Mouse (Mus musculus): ENCODE measurements around the gene Srgap3. TPM values are rescaled to one million over a fixed set of nuclear protein-coding genes. Genes with fewer than 3 reads are reported as not detected.
A peak's percentile ranks its signal among the peaks of the same experiment; 100 is the strongest.

Srgap3 gene
- total RNA-seq, 4 experiments from 2014 or later = 188 to 214 (median 199) TPM

DNA sequence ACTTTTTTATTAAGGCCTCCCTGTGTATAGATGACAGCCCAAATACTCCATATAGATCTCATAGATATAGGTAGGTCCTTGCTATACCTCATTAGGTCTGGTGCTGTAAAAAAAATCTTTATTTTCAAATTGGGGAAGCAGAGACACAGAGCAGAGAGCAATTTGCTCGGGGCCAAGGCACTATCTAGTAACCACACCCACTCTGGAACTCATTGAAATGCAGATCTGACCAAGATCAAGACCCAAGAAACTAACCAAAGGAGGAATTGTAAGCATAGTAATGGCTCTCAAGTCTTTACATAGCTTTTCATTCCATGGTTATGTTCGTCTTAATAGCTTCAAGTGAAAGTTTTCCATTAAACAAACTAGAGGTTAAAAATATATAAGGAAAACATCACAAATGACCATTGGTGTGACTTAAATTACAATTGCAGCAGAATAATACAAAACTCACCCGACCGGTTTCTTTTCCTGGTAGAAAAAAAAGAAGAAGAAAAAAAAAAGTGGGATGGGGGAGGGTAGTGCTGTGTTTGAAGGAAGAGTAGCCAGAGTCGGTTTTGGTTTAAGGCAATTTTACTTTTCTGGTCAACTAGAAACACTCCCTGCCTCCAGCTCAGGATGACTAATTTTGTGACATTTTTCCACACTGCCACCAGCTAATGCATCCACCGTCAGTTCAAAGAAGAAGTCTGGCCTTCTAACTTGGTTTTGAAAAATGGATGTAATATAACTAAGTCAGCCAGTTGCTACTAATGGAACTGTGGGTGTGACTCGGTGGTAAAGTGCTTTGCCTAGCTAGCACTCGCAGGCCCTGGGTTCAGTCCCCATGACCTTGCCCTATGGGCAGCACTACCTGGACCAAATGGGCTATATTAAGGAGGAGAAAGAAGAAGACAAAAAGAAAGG is 3.4 kb upstream of the Srgap3 start:
- DNase-seq (ENCODE audit: low spot score in 2 of 2) = no peak

DNA sequence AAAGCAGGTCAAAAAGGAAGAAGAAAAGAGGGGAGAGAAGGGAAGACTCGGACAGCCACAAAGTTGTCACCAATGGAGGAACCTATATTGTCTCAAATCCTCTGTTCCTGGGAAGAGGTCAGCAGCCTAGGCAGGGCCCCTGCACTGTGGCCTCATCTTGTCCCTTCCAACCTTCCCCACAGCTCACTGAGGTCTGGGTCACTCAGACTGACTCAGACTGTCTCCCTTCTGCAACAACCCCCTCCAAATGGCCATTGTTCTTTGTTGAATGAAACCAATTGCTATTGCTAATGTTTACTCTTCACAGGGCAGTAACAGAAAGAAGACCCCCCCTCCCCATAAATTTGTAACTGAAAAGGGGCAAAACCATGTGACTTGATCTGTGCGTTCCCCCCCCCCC is 2.2 kb upstream of the Srgap3 start:
- no peak for DNase-seq (ENCODE audit: low spot score in 2 of 2)

DNA sequence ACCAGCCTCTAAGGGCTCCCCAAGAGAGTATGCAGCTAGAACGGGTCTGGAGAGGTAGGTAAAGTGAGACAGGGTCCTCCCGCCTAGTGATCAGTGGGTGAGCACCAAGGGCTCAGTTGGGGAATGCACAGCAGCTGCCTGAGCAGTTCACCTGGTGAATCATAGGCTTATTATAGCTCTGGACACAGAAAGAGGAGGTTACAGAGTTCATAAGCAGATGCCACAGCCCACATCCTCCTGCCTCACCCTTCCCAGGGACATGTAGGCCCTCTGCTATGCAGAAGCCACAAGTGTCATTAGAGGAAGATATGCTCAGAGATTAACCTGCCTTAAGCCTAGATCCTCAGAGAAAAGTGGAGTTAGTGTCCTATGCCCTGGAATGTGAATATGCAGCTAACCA is 1.4 kb upstream of the Srgap3 start:
- DNase-seq (ENCODE audit: low spot score in 2 of 2) = no peak

DNA sequence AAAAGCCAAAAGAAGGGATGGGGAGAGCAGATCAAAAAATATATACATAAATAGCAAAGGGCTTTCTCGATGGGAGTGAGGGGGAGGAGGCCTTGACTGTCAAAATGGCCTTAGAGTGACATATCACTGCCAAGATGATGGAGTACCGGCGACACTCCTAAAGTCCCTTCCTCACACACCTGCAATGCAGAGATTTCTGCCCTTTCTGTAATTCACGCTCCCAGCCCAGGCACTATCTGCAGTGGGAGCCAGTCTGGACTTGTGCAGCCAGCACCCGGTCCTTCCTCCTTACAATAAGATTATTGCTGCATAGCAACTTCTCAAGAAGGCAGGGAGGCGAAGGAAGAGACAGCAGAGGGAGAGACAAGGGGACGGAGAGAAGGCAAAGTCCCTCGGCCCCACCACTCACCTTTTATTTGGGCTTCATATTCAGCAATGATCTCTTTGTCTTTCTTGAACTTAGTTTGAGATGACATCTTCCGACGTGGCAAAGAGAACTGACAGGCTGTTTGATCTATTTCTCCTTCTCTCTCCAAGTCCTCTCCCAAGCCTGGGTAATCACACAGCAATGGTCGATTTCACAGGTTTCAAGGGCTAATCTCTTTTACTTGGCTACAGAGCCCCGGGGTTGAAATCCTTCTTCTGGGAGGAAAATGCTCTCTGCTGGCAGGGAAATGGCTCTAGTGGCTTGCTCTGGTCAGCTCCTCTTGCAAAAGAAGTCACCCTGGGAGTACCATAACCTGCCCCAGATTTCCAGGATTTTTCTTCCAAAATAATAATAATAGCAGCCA is 850 bp downstream of the Srgap3 start:
- DNase-seq (ENCODE audit: low spot score in 2 of 2) = no peak

DNA sequence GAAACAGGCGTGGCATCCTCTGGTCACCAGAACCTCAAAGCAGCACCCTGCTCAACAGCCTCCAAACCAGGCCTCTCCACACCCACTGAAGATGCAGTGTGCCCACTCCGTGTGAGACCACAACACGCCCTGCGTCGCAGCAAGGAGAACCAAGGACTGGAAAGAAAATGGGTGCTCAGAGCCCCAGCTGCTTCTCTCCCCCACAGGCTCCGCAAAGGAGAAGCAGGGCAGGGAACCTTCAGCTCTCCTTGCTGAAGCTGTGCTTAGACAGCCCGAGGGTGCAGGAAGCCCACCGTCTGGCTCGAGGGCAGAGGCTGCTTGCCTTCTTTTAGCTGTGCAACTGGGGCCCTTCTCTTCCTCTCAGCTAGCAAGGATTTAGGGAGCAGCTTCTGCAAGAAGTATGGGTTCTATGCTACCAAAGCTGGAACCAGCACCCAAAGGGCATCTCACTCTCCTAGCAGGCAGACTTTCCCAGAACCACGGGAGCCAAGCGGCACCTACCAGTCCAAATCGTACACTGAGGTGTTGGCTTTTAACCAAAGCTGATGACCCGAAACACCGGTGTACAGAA is 1.8 kb downstream of the Srgap3 start:
- peak in 1 of 2 experiments; percentile 52 for DNase-seq (ENCODE audit: low spot score in 2 of 2)

DNA sequence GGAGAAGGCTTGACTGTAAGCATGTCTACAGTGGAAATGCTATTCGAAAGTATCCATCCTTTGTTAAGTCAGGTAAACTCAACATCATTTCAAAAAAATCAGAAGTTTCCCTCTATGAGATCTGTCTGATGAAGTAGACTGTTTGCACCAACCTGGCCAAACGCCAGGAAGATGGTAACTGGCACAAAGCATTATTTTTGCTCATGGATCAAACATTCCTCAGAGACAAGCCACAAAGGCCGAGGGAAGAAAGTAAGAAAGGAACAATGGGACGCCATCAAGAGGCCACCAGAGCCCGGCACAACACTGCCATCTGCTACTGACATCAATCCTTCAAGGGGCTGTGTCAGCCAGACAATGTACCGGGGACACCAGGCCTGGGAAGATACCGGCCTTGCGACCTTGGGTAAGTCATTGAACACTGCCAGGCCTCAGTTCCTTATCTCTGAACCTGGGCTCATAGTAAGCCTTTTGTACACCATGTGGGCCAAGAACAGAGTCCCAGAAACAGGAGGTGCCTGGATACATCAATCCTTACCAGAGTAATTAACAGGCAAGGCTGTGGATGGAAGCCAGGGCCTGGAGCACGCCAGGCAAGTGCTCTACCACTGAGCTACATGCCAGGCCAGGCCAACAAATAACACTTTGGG is 3.3 kb downstream of the Srgap3 start:
- DNase-seq (ENCODE audit: low spot score in 2 of 2) = no peak

DNA sequence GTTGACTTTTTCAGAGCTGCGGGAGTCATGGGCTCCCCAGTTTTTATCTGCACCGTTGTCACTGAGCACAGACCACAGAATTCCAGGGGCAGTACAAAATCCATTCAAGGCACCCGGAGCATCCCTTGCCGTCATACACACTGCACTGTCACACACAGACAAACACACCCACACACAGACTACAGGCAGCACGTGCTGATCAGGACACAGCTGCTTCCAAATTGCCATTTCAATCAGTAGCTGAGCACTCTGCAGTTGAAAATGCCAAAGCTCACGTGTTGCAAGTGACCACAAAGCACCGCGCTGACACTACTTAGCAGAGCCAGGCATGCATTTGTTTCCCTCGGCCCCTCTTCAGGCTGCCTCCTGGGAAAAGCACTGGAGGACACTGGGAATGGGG is 7.8 kb downstream of the Srgap3 start:
- no peak for DNase-seq (ENCODE audit: low spot score in 2 of 2)

DNA sequence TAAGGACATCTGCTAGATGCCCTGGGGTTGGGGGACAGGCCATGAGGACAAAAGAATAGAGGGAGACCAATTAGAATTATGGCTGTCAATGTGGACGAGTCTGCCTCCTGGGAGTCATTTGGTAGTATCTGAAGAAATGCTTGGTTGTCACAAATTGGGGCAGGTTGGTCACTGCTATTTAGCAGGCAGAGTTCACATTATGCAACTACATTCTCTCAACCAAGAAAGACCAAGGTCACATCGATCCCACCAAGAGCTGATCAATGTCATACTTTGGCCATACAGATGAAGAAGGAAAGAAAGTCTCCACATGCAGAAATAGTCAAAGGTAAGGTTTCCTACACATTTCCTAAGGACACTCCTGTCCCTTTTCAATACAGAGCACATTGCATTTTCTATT is 9.3 kb downstream of the Srgap3 start:
- no peak for DNase-seq (ENCODE audit: low spot score in 2 of 2)

DNA sequence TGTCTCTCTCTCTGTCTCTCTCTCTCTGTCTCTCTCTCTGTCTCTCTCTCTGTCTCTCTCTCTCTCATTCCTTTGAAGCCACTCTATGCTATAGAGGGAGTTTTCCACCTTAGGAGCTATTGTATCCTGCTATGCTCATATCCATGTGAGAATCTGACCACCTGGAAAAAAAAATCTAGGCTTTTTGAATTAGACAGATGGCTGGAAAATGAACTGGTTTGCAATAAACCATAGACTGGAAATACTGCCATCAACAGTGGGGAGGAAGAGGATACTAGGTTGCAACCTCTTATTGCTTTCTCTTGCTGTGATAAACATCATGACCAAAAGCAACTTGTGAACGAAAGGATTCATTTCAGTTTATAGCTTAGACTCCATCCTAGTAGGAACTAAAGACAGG is 12.6 kb downstream of the Srgap3 start:
- no peak for DNase-seq (ENCODE audit: low spot score in 2 of 2)

DNA sequence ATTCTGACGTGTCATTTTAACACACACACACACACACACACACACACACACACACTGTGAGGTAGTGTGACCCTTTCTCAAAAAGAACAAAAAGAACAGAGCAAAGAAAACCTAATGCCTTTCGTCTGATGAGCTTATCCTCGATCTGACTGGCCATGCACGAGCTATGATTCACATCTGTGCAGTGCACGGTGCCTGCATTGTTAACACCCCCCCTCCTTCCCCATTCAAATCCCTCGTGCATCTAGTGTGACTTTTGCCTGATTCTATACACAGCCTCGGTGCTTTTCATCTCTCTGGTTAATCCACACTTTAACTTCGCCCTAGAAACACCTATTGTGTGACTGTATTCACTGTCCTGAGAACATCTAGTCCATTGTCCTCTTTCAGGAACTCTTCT is 14.5 kb downstream of the Srgap3 start:
- no peak for DNase-seq (ENCODE audit: low spot score in 2 of 2)

DNA sequence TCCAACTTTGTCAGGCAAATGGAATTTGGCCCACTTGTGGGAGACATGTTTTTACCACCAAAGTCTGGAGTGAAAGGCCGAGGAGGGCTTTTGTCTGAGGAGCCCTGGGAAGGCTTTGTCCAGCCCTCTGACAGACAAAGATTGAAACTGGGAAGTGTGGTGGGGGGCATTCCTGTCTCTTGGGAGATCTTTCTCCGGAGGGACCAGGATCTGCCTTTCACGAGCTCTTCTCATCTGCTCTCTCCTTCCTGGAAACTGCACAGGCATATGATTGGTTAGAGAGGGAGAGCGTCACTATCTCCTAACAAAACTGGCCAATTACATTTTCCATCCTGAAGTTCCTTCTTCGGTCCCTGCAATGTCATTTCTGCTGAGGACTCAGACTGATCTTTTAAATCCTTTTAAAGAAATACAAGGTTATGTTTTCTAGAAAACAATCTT is 17.0 kb downstream of the Srgap3 start:
- DNase-seq (ENCODE audit: low spot score in 2 of 2) = no peak

DNA sequence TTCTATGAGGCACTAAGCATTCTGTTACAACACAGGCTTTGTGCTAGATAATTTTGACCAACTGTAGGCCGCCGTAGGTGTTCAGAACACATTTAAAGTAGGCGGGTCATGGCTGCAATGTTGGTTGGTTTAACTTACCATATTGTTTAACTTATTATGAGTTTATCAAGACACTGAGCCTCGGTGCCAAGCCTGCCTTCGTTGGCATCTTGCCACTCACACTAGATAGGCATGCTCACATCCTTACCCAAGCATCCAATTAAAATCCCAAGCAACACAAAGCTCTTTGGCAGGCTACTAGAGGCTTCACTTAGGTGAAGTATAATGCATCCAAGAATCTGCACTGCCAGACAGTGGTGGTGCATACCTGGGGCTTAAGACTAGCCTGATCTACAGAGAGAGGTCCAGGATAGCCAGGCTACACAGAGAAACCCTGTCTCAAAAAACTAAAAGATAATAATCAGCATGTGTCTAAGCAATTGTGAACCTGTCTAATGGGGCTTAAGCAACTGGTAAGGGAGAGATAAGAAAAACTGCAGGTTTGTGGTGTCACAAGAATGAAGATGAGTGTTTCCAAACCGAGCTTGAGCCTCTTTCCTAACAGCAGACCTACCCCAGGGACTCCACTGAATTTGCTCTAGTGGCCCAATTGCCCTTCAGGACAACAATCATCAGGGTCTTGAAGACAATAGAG is 17.6 kb downstream of the Srgap3 start:
- peak in 1 of 2 experiments; percentile 80 for DNase-seq (ENCODE audit: low spot score in 2 of 2)

DNA sequence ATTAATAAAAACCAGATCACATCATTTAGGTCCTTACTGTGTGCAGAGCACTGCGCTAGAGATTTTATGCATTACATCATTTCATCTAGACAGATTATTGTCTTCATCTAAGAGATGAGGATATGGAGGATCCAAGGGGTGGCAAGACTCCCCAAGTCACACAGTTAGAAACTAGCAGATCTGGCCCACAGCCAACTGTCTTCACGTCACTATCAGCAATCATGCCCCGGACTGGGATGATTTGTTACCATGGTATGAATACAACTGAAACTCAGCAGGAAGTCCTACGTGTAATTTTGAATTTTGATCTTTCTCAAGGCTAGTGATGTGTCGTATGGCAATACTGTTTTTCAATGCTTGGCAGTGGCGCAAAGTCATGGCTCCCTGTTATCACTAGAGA is 18.2 kb downstream of the Srgap3 start:
- DNase-seq (ENCODE audit: low spot score in 2 of 2) = no peak

DNA sequence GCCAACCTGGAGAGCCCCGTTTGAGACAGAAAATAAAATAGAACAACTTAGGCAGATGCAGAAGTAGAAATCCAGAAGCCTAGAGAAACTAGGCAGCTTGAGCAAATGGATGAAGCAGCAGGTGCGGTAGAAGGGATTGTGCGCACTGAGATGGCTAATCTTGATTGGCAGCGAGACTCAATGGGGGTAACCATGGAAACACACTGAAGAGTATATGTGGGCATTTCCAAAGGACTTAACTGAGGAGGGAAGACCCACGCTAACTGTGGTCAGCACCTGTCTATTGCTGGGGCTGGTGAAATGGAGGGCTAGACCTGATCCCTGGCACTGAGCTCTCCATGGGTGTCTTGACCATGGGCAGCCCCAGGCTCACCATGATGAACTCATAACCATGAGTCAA is 19.7 kb downstream of the Srgap3 start:
- no peak for DNase-seq (ENCODE audit: low spot score in 2 of 2)

DNA sequence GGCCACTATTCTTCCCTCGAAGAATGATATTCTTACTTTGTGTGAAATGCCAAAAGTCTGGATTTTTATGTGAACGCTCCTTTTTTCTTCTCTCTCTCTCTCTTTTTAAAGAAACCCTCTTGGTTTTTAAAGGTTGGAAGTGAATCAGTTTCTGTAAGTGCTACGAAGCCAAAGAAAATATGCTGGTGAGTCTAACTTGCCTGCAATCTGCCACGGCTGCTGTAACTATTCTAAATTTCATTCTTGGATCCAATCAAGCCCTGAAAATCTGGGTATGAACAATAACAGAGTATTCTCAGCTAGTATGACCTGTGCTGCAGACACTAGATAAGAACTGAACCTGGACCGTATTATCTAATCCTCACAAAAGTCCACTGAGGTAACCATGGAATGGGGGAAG is 21.1 kb downstream of the Srgap3 start:
- no peak for DNase-seq (ENCODE audit: low spot score in 2 of 2)

DNA sequence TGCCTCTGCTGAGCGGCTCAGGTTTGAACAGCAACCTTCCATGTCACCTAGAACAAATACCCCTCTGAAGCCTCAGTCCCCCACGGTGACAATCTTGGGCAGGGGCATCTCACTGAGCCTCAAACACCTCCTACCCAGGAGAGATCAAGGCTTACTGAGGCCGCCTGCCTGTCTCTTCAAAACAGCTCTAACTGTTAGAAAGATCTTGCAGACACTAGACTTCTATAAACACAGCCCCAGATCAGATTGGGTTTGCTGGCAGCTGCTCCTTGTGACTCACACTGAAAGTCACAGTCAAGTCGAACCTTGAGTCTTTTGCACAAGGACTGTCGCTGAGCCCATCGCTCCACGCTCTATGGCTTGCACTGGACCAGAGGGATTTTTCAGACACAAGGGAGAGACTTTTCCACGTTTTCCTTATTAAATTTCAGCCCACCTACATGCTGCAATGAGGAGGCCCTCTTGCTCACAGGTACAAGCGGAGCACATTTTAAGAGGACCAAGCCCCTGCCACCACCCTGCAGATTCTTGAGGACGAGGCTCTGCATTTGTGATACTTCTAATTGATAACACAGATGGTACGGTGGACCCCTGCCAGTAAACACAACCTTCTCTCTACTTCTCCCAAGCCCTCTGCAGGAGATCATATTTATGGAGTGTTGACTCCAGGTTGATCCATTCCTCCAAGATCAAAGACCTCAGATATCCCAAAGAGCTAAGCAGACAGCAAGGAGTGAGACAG is 21.7 kb downstream of the Srgap3 start:
- no peak for DNase-seq (ENCODE audit: low spot score in 2 of 2)

DNA sequence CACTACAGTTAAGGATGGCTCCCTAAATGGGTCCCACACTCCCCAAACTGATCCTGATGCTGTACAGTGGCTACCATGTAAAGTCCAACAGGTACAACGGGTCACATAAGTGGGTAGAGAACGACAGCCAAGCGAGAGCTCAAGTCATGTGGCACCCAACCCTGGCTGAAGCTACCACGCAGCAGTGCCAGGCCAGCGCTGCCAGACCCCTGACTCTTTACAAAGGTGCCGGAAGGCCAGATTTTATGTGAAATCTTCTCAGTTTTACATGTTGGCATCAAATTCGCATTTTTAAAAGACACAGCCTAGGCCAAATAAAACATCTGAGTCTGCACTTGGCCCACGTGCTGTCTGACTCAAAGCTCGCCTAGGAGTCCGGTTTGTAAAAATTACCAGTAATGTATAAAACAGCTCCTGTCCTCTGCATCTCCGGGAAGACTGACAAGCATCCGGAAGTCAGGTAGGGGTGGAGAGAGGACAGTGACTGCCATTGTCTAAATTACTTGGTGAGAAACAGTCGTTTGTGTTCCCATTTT is 22.4 kb downstream of the Srgap3 start:
- DNase-seq (ENCODE audit: low spot score in 2 of 2) = no peak

DNA sequence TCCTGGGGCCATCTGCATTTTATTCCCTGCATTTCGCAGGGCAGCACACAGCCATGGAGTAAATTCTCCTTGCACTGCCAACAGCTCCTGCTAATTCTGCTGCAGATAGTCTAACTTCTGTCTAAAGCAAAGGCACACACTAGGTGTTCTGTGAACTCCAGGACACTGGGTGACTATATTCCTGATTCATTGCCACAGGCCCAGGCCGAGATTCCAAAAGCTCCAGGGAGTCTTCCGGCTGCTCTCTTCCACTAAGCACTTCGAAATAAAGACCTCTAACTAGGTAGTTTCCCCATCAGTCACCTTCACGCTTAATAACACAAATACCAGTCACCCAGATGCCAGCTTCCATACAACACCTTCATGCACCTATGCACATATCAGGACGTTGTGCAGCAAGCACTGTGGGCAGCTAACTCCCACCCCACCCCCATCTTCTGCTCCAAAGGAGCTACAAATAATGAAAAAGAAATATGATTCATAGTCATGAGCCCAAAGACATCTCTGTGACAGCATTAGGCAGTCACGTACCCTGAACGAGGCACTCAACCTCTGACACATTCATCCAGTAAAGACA is 26.4 kb downstream of the Srgap3 start:
- no peak for DNase-seq (ENCODE audit: low spot score in 2 of 2)

DNA sequence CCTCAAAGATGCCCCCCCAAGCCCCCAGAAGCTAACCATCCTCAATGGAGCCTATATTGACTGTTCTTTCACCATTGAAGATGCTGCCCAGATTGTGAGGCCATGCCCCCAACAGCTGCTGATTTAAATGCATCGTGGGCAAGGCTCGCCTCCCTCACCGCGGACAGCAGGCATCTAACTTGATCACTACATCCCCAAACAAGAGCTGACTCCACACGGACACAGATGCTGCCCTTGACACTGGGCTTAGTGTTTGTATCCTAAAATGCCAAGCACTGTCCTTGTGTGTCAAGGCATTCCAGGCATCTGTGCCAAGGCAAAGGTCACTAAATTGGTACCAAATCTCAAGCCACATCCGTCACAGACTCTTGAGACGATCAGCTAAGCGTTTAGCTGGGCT is 29.3 kb downstream of the Srgap3 start:
- no peak for DNase-seq (ENCODE audit: low spot score in 2 of 2)

DNA sequence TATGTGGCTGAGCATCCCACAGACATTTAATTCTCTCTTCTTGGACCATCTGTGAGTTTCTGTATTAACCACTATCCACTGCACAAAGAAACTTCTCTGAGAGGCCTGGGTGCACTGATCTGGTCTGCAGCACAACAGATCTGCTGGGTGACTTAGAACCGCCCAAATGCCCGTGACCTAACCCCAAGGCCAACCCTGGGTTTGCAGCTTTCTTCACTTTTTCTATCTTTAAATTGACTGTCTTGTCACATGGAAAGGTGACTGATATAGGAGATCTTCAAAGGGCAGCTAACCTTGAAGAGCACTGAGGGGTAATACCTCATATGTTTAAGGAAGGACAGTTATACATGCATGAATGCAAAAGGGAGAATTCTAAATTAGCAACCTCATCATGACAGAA is 30.8 kb downstream of the Srgap3 start:
- no peak for DNase-seq (ENCODE audit: low spot score in 2 of 2)

Measured in left cerebral cortex, adult 8-10 months (tissue).